Mouse (Mus musculus): ENCODE results near the gene Vamp3.
A peak's percentile ranks its signal among the peaks of the same experiment; 100 is the strongest.

DNA sequence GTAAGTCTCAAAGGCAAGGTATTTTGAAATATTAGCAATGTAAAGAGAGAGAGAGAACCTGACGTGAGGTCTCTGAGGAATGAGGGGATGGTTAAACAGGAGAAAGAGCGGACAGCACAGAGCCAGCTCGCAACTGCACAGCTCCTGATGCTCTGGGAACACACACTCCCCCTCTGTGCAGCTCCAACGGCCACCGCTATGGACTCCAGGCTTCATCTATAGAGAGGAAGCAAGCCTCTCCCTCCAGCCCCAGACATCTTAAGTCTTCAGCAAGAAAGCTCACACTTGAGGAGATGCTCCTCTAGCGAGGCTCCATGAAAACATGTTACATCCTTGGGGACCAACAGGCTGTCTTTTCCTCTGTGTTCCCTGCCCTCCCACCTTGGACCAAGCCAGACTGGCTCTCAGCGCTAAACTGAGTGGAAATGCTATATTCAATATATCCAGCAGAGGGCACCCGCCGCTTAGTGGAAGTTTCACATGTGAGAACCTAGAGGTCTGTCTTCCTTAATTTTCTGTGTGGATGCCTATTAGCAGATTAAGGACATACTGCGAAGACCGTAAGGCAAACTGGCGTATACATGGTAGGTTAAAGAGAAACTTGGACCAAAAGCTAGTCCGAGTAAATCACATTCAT, 15.5 kb upstream of the Vamp3 start:
- 0 out of 2 replicates have a peak, but pooled peaks have one; percentile 5 for TF ChIP-seq CTCF (IDR thresholded peaks at IDR 0.05; ENCODE audit: insufficient read depth, low read depth, low read length)
- TF ChIP-seq POLR2A (IDR thresholded peaks at IDR 0.05; ENCODE audit: insufficient read depth, low read depth, low read length), result no peak
